ENCODE assay signal across 28 mouse cellular contexts in genomic region chr12:119070963-119071362, GRCm38 (mm10).
DNase-seq lines count a peak whose midpoint lies in the region; ATAC-seq and TF ChIP-seq lines count a peak whose summit lies in the region.
"Had no signal": no experiment of that assay in that cellular context is flagged by ENCODE, and none has a peak within 500 bp of the region (broad histone marks: within the 10 kb centered on the region; RNA-seq: fewer than 3 reads in every experiment).

No protein-coding gene starts in this region.

- no peak overlapping the region for H3K4me2 ChIP-seq in liver, embryonic 12.5 days
- no peak overlapping the region for H3K4me2 ChIP-seq in midbrain, embryonic 16.5 days (ENCODE audit: low read length)
- H3K4me2 ChIP-seq: heart, embryonic 13.5 days; hindbrain, embryonic 12.5 days; liver, embryonic 15.5 days; lung, embryonic 15.5 days; midbrain, embryonic 13.5 days; neural tube, embryonic 12.5 days had no signal

- DNase-seq in liver, adult 2 months (ENCODE audit: extremely low read depth, low read depth, low spot score): peak; percentile 80
- peak; percentile 87 for DNase-seq in kidney, adult 9 months
- peak; percentile 45 for DNase-seq in kidney, postnatal 14 days
- no peak for DNase-seq in layer of hippocampus, adult 8-10 months (ENCODE audit: low spot score in 2 of 2)
- no peak for DNase-seq in cerebellum, postnatal 14 days
- DNase-seq: adrenal gland, adult 2 months; B cell, adult 2 months; cerebellum, adult 11-12 months; cerebellum, postnatal 10 days; embryo, embryonic 11 days; gastrocnemius, postnatal 10 days; heart, postnatal 14 days; lung, postnatal 36 days; right cerebral cortex, postnatal 25 days; spleen, adult 18-20 months had no signal

- H3K27ac ChIP-seq in liver, adult 2 months (replicated peaks; ENCODE audit: insufficient read depth, low read depth, low read length): no peak overlapping the region
- no peak overlapping the region for H3K27ac ChIP-seq in liver, embryonic 12.5 days
- no peak overlapping the region for H3K27ac ChIP-seq in midbrain, embryonic 16.5 days (ENCODE audit: low read length)
- H3K27ac ChIP-seq: heart, embryonic 13.5 days; hindbrain, embryonic 12.5 days; layer of hippocampus, adult 2 months; liver, embryonic 15.5 days; lung, embryonic 15.5 days; midbrain, embryonic 13.5 days; neural tube, embryonic 12.5 days had no signal

- H3K27me3 ChIP-seq in liver, adult 2 months (ENCODE audit: control insufficient read depth, insufficient read depth, low read length): no peaks in the 10 kb centered on the region
- no peaks in the 10 kb centered on the region for H3K27me3 ChIP-seq in liver, embryonic 12.5 days (replicated peaks)
- no peaks in the 10 kb centered on the region for H3K27me3 ChIP-seq in midbrain, embryonic 16.5 days (ENCODE audit: control insufficient read depth, insufficient read depth, low read depth, low read length)
- H3K27me3 ChIP-seq: CH12.LX; heart, embryonic 13.5 days; hindbrain, embryonic 12.5 days; liver, embryonic 15.5 days; lung, embryonic 15.5 days; midbrain, embryonic 13.5 days; neural tube, embryonic 12.5 days had no signal

- H3K4me3 ChIP-seq in liver, adult 2 months (ENCODE audit: insufficient read depth, low read depth, low read length): no peak overlapping the region
- no peak overlapping the region for H3K4me3 ChIP-seq in liver, embryonic 12.5 days
- H3K4me3 ChIP-seq in midbrain, embryonic 16.5 days (ENCODE audit: low read depth, low read length): no peak overlapping the region
- H3K4me3 ChIP-seq: heart, embryonic 13.5 days; hindbrain, embryonic 12.5 days; layer of hippocampus, adult 2 months; liver, embryonic 15.5 days; lung, embryonic 15.5 days; megakaryocyte, embryonic 14.5 days; midbrain, embryonic 13.5 days; neural tube, embryonic 12.5 days had no signal

- TF ChIP-seq POLR2A in liver, adult 2 months (IDR thresholded peaks at IDR 0.05; ENCODE audit: extremely low read depth, insufficient read depth, low read length): no peak

- WGBS in liver, adult 2 months: 30% methylated on average over 1 of the region's 1 CpGs
- 47% methylated on average over 1 of the region's 1 CpGs for WGBS in liver, embryonic 12.5 days (ENCODE audit: insufficient replicate concordance)
- WGBS in midbrain, embryonic 16.5 days: 58% methylated on average over 1 of the region's 1 CpGs

- TF ChIP-seq CTCF in liver, adult 2 months (IDR thresholded peaks at IDR 0.05; ENCODE audit: low read depth, low read length): no peak

- no peaks in the 10 kb centered on the region for H3K9me3 ChIP-seq in liver, embryonic 12.5 days (replicated peaks)
- no peaks in the 10 kb centered on the region for H3K9me3 ChIP-seq in midbrain, embryonic 16.5 days (replicated peaks; ENCODE audit: control insufficient read depth, low read length, poor library complexity, severe bottlenecking)
- H3K9me3 ChIP-seq: G1E; heart, embryonic 13.5 days; hindbrain, embryonic 12.5 days; liver, embryonic 15.5 days; lung, embryonic 15.5 days; megakaryocyte, embryonic 14.5 days; midbrain, embryonic 13.5 days; neural tube, embryonic 12.5 days had no signal

- no peaks in the 10 kb centered on the region; the same call in 1 of the 2 replicates for H3K4me1 ChIP-seq in liver, adult 2 months (ENCODE audit: control insufficient read depth, insufficient read depth, low read length)
- no peaks in the 10 kb centered on the region for H3K4me1 ChIP-seq in liver, embryonic 12.5 days
- no peaks in the 10 kb centered on the region for H3K4me1 ChIP-seq in midbrain, embryonic 16.5 days (ENCODE audit: control insufficient read depth, insufficient read depth, low read length)
- H3K4me1 ChIP-seq: liver, embryonic 15.5 days; lung, embryonic 15.5 days; neural tube, embryonic 12.5 days had no signal

- H3K79me2 ChIP-seq in liver, adult 2 months (ENCODE audit: control insufficient read depth, insufficient read depth, low read length): no peaks in the 10 kb centered on the region

- H3K9ac ChIP-seq in liver, adult 2 months (ENCODE audit: low read depth, low read length): no peak overlapping the region
- no peak overlapping the region for H3K9ac ChIP-seq in liver, embryonic 12.5 days
- H3K9ac ChIP-seq in midbrain, embryonic 16.5 days (ENCODE audit: low read depth, low read length): no peak overlapping the region
- H3K9ac ChIP-seq: heart, embryonic 13.5 days; hindbrain, embryonic 12.5 days; liver, embryonic 15.5 days; lung, embryonic 15.5 days; midbrain, embryonic 13.5 days; neural tube, embryonic 12.5 days had no signal

- no peak for ATAC-seq in liver, embryonic 12.5 days
- ATAC-seq in midbrain, embryonic 16.5 days: no peak
- ATAC-seq: forebrain, embryonic 14.5 days; midbrain, embryonic 13.5 days had no signal

- H3K36me3 ChIP-seq in liver, adult 2 months (ENCODE audit: control insufficient read depth, insufficient read depth, low read length): no peaks in the 10 kb centered on the region
- H3K36me3 ChIP-seq in liver, embryonic 12.5 days: no peaks in the 10 kb centered on the region
- H3K36me3 ChIP-seq in midbrain, embryonic 16.5 days (ENCODE audit: control insufficient read depth, insufficient read depth, low read length): no peaks in the 10 kb centered on the region
- H3K36me3 ChIP-seq: G1E; heart, embryonic 13.5 days; hindbrain, embryonic 12.5 days; liver, embryonic 15.5 days; lung, embryonic 15.5 days; midbrain, embryonic 13.5 days; neural tube, embryonic 12.5 days had no signal

Comparison
In these comparisons a context has a peak if more than half of its experiments do, and no peak if none do; other contexts are left out.
1. DNase-seq: peak in liver, adult 2 months (single experiment), kidney, adult 9 months (single experiment) and kidney, postnatal 14 days (single experiment); none in layer of hippocampus, adult 8-10 months (0 of 2) and cerebellum, postnatal 14 days (0 of 2).